Mouse (Mus musculus) liver, embryonic 14.5 days (tissue): ENCODE data around the gene Dbr1. TPM values are rescaled to one million over a fixed set of nuclear protein-coding genes. Genes with fewer than 3 reads are reported as not detected.

Experiments
- ATAC-seq: fragments of 200-750 bp; cut with Nextera tagmentation; 2 replicates; pipeline ENCODE4 v1.8.0; 2017; ENCODE audit warnings: moderate number of reproducible peaks, mild to moderate bottlenecking, moderate library complexity; ENCODE audit not compliant: insufficient read depth
- DNase-seq, 3 experiments: peaks; one replicate each; pipeline ENCODE4 v3.0.0-alpha.2; 2012 to 2013; ENCODE audit warnings: low read depth in 3 of 3, low spot score in 3 of 3
- H3K27ac ChIP-seq: fragments of 300-500 bp; sonication (generic); 2 replicates; pipeline ENCODE4 v1.5.1; 2014; ENCODE audit warnings: moderate library complexity, mild to moderate bottlenecking, control low read depth, inconsistent platforms
- H3K27me3 ChIP-seq: fragments of 300-500 bp; sonication (generic); 2 replicates; pipeline ENCODE4 v1.6.1; 2014; ENCODE audit warnings: mild to moderate bottlenecking, low read length, moderate library complexity; ENCODE audit not compliant: control insufficient read depth, insufficient read depth
- H3K36me3 ChIP-seq: fragments of 300-500 bp; sonication (generic); replicated peaks from 2 replicates; pipeline ENCODE4 v1.6.1; 2014; ENCODE audit warnings: low read depth; ENCODE audit not compliant: control insufficient read depth, insufficient read depth
- H3K4me1 ChIP-seq, 2 experiments: fragments of 200-500 bp in 1 of 2; fragments of 300-500 bp in 1 of 2; sonication (generic) in 1 of 2; replicated peaks; 2 replicates each; pipeline ENCODE4 v1.6.1; 2012 to 2014; ENCODE audit warnings: antibody characterized with exemption in 1 of 2, inconsistent platforms in 1 of 2, low read length in 1 of 2; ENCODE audit not compliant: control insufficient read depth in 2 of 2, insufficient read depth in 2 of 2
- H3K4me2 ChIP-seq: fragments of 300-500 bp; sonication (generic); 2 replicates; pipeline ENCODE4 v1.6.1; 2014; ENCODE audit warnings: low read depth, mild to moderate bottlenecking, control low read depth, moderate library complexity
- H3K4me3 ChIP-seq, 2 experiments: fragments of 200-500 bp in 1 of 2; fragments of 300-500 bp in 1 of 2; sonication (generic) in 1 of 2; 2 replicates each; pipeline ENCODE4 v1.5.1; 2012 to 2014; ENCODE audit warnings: low read depth in 2 of 2, low read length in 2 of 2, mild to moderate bottlenecking in 2 of 2, control low read depth in 1 of 2, inconsistent platforms in 1 of 2, moderate library complexity in 1 of 2; ENCODE audit not compliant: insufficient read depth in 1 of 2
- H3K9ac ChIP-seq: fragments of 300-500 bp; sonication (generic); replicated peaks from 2 replicates; pipeline ENCODE4 v1.6.1; 2014; ENCODE audit warnings: mild to moderate bottlenecking, control low read depth, moderate library complexity
- H3K9me3 ChIP-seq: fragments of 300-500 bp; sonication (generic); 2 replicates; pipeline ENCODE4 v1.6.1; 2016; ENCODE audit warnings: low read length, mixed read lengths; ENCODE audit not compliant: control insufficient read depth
- CTCF ChIP-seq: IDR thresholded peaks from 2 replicates; pipeline ENCODE4 v1.5.1; 2016; ENCODE audit warnings: antibody characterized with exemption, low read depth, control low read depth
- EP300 ChIP-seq: IDR thresholded peaks from 2 replicates; pipeline ENCODE4 v1.6.1; 2016; ENCODE audit warnings: antibody characterized with exemption, low read depth
- WGBS: fragments of 180-500 bp; shearing (Covaris S2); extraction: QIAGEN DNeasy Blood & Tissue Kit; methylation state at CpG from one replicate; pipeline ENCODE4 v1.1.7; 2014; ENCODE audit not compliant: insufficient replicate concordance; 5-methylcytosine and 5-hydroxymethylcytosine counted together
- polyA plus RNA-seq, 2 experiments: library from polyadenylated mRNA; depleted of rRNA in 1 of 2; stranded (reverse) in 1 of 2; unstranded in 1 of 2; fragments of >200 nt; fragmentation: Nextera tagmentation in 1 of 2; extraction: Ambion mirVana in 1 of 2; gene quantifications; 2 replicates each; pipeline versions ENCODE4 v1.2.1 to v1.2.3; 2012 to 2014

The Dbr1 gene
- polyA plus RNA-seq, 2 experiments = 10.4 to 13.3 TPM

GRCm38 (mm10) chr9:99628581-99628980 lies 53.0 kb downstream of the Dbr1 start:
- Histone ChIP-seq H3K27me3 (peaks cover 4% of the 10 kb centered on the region), H3K4me3 (no peak overlapping the region), H3K9ac (no peak overlapping the region), H3K36me3 (no peaks in the 10 kb centered on the region), H3K4me1 (peaks cover 0 to 7% of the 10 kb centered on the region in 2 experiments; a peak in 3 of 4 replicates), H3K27ac (no peak overlapping the region), H3K9me3 (no peaks in the 10 kb centered on the region), H3K4me2 (no peak overlapping the region)
- 61% methylated on average over 4 of the region's 4 CpGs for WGBS
- TF ChIP-seq EP300 (no peak), CTCF (no peak)
- ATAC-seq (no peak), DNase-seq (no peak)

- Histone ChIP-seq H3K9ac (peak within 1 kb of the TSS; percentile 25; the same call in 1 of the 2 replicates), H3K27me3 (peaks cover 4% of the 10 kb centered on the region), H3K9me3 (no peaks in the 10 kb centered on the region), H3K36me3 (no peaks in the 10 kb centered on the region), H3K4me3 (peak within 1 kb of the TSS; percentile 46 to 57), H3K27ac (no peak within 1 kb of the TSS), H3K4me1 (peaks cover 0 to 7% of the 10 kb centered on the region in 2 experiments; a peak in 3 of 4 replicates), H3K4me2 (peak within 1 kb of the TSS; percentile 66)
- 3% methylated on average over 44 of the region's 44 CpGs for WGBS
- DNase-seq = peak in 1 of 3 experiments; percentile 3
- TF ChIP-seq EP300 (no peak), CTCF (no peak)
- peak; percentile 31; the same call in 1 of the 2 replicates for ATAC-seq
Measured at GRCm38 (mm10) chr9:99629281-99630011, 53.8 kb downstream of the Dbr1 start, which contains the start of gene Dzip1l. Gene Dzip1l, plus strand, starts transcription at chr9:99629496.

- H3K27ac ChIP-seq = no peak overlapping the region
- H3K4me3 ChIP-seq = peak overlapping the region; percentile 46 to 57
- TF ChIP-seq CTCF = no peak
- TF ChIP-seq EP300 = no peak
- DNase-seq (no peak), ATAC-seq (no peak)
- H3K9ac ChIP-seq = peak overlapping the region; percentile 25; the same call in 1 of the 2 replicates
- WGBS = 7% methylated on average over 11 of the region's 11 CpGs
- peaks cover 0 to 7% of the 10 kb centered on the region in 2 experiments; a peak in 3 of 4 replicates for H3K4me1 ChIP-seq
- peak overlapping the region; percentile 66 for H3K4me2 ChIP-seq
- no peaks in the 10 kb centered on the region for H3K36me3 ChIP-seq
- H3K27me3 ChIP-seq = peaks cover 4% of the 10 kb centered on the region
- no peaks in the 10 kb centered on the region for H3K9me3 ChIP-seq
Measured at GRCm38 (mm10) chr9:99630071-99630470, 54.5 kb downstream of the Dbr1 start.

- Histone ChIP-seq H3K4me2 (peak overlapping the region; percentile 66), H3K4me3 (peak overlapping the region in 1 of 2 experiments; percentile 57; a peak in 3 of 4 replicates), H3K27me3 (peaks cover 4% of the 10 kb centered on the region), H3K9ac (no peak overlapping the region), H3K36me3 (no peaks in the 10 kb centered on the region), H3K27ac (no peak overlapping the region), H3K4me1 (peaks cover 0 to 7% of the 10 kb centered on the region in 2 experiments; a peak in 3 of 4 replicates), H3K9me3 (no peaks in the 10 kb centered on the region)
- ATAC-seq (no peak), DNase-seq (no peak)
- 53% methylated on average over 9 of the region's 9 CpGs for WGBS
- TF ChIP-seq CTCF (no peak), EP300 (no peak)
Measured at GRCm38 (mm10) chr9:99630528-99631125, 55.0 kb downstream of the Dbr1 start.

- WGBS = 44% methylated on average over 2 of the region's 2 CpGs
- no peaks in the 10 kb centered on the region for H3K36me3 ChIP-seq
- H3K27ac ChIP-seq = no peak overlapping the region
- H3K4me1 ChIP-seq = peaks cover 0 to 7% of the 10 kb centered on the region in 2 experiments; a peak in 3 of 4 replicates
- no peaks in the 10 kb centered on the region for H3K9me3 ChIP-seq
- H3K9ac ChIP-seq = no peak overlapping the region
- TF ChIP-seq EP300 = no peak
- no peak for TF ChIP-seq CTCF
- no peak overlapping the region for H3K4me2 ChIP-seq
- H3K4me3 ChIP-seq = no peak overlapping the region
- peaks cover 4% of the 10 kb centered on the region for H3K27me3 ChIP-seq
- ATAC-seq (no peak), DNase-seq (no peak)
Measured at GRCm38 (mm10) chr9:99631781-99632180, 56.2 kb downstream of the Dbr1 start.
